Mouse (Mus musculus) thymus, postnatal 4 days (tissue): ENCODE measurements around the gene Lin7c.

Experiments used
- DNase-seq: peaks from one replicate; pipeline ENCODE4 v3.0.0; 2021

Lin7c gene

DNA sequence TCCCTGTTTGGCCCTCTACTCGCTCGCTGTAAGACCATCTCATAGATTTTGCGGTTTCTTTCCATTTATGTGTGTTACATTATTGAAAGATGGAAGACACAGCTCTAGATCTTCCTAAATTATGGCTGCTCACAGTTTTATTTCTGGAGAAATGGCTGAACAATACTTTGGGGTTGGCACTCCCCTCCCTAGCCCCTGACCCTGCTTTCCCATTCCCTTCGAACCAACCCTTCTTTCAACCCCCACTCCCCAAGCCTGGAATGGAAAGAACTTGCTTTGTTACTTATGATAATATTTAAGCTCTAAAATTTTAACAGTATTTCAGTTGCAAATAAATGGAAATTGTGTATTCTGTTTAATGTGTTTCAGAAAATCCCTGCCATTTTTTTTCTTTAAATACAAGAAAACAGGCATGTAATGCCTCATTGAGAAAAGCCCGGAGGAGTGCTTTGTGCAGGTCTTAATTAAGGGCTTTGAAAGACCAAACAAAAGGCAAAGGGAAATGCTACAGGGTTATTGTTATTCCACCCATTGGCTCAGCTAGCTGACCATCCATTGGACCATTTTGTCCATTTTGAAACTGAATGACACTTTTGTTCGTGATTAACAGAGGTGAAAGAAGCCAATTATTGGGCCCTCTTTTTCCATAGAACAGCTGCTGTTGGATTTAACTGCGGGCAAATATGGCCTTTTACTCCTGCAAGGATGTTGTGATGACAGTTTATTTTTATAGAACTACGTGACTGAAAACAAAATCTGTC lies 52.3 kb downstream of the Lin7c start:
- DNase-seq = no peak

DNA sequence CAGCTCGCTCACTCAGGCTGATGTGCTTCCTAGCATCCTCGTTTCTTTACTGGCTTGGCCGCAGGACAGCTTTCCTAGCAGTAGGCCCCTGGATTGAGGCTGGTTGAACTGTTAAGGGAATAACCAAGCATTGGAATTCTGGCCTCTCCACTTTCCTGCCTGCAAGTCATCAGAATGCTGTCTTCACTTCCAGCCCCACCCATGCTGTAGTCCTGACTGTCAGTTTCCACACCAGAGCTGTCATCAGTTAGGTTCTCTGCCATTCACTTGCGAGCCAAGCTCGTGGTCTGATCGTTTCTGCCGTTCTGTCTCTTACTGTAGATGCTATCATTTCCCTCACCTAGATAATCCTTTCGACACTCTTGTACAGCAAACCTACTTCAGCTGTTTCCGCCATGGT lies 54.3 kb downstream of the Lin7c start:
- DNase-seq = no peak

DNA sequence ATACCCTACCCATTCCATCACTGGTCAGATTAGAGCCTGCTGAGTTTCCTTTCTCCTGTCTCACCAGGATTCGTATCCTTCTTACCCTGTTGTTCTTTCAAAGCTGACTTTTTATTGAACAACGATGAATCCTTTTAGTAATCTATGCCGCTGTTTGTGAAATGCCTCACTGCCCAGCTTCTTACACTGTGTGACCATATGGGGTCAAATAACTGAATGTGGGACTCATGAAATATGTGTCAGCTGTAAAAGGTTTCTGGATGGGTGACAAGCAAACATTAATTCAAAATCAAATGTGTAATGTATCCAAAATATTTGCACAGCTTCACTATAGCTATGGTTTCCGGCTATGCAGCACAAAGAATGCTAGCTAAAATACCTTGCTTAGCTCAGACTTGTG lies 54.9 kb downstream of the Lin7c start:
- DNase-seq = no peak

DNA sequence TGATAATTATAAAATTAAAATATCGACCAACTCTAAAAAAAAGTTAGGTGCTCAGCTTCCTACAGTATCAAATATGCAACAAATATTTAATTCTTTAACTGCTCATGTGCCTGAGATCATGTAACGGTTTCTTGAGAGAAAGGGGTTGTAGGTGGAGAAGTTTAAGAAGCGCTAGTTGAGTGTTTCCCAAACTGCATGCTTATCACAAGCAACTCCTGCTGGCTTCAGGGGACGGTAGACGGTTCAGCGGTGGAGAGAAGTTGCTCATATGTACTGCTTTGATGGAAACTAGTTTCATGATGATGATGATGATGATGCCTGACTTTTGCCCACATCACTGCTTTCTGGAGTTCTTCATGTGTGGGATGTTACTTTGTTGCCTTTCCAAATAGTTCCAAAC lies 55.8 kb downstream of the Lin7c start:
- DNase-seq = no peak

DNA sequence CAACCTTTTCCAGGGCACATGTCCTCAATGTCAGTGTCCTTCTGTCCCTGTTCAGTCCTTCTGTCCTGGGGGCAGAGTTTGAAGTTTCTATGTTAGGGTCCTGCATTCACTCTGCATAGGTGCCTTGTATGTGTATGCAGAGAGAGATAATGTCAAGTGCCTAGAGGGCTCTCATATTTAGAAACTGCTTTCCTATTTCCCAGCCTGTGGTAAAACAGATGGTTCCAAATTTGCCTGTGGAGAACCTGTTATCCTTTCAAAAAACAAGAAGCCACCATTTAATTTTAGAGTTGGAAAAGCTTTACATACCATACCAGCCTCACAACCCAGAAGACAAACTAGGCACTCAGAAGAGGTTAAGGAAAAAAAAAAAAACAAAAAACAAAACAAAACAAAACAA lies 58.9 kb downstream of the Lin7c start:
- no peak for DNase-seq

DNA sequence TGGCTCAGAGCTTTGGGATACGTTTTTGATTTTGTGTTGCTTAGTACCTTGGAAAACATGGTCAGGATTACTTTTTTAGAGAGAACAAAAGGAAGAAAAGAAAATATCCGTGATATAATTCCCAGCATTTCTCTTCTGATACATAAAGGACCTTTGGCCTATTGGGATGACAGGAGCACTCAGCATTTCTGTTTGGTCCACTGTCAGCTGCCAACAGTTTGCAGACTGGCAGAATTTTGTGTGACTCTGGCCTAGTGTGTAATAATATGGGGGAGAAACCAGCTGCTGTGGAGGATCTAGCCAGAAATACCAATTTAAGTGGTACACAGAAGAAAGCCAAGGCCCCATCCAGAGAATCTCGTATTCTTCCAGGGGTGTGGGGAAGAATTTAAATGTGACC lies 59.7 kb downstream of the Lin7c start:
- no peak for DNase-seq
